Mouse (Mus musculus) urinary bladder, postnatal 36 days (tissue): Measurements from ENCODE around the gene Gm36864.
A peak's percentile ranks its signal among the peaks of the same experiment; 100 is the strongest.

Source experiments
- DNase-seq, 2 experiments: peaks; one replicate each; pipeline ENCODE4 v3.0.0; 2022; ENCODE audit warnings: low spot score in 2 of 2, mixed read lengths in 1 of 2

Gm36864 gene

GRCm38 (mm10) chr7:44257278-44257677 is 21.3 kb downstream of the Gm36864 start, which contains the start of gene Acp4:
Gene Acp4, minus strand, starts transcription at chr7:44257378.
- DNase-seq = no peak

GRCm38 (mm10) chr7:44260410-44260809 is 24.4 kb downstream of the Gm36864 start:
- DNase-seq = no peak

DNA sequence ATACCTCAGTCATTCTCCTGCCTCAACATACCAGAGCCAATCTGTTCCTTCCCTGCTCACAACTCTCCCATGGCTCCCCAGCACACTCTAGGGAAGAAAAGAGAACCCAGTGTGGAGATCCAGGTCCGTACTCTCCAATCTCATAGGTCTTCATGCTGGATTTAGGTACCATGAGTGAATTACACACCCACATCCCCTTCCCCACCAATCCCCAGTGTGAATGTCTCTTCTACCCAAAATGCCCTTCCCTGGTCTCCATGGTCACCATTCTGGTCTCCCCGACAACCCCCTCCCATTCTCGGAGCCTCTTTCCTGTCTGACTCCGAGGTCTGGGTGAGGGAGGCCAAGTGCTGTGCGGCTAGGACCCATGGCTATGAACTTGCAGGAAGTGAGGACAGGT is 25.2 kb downstream of the Gm36864 start, which contains the start of gene Gm15517:
Gene Gm15517, plus strand, starts transcription at position 301 of the 400 bp plus-strand sequence.
- DNase-seq = no peak

GRCm38 (mm10) chr7:44262791-44263643 is 27.0 kb downstream of the Gm36864 start:
- peak; percentile 93 for DNase-seq

- DNase-seq = no peak
Observed at GRCm38 (mm10) chr7:44268117-44268516, 32.1 kb downstream of the Gm36864 start.

GRCm38 (mm10) chr7:44269397-44269796 is 33.4 kb downstream of the Gm36864 start:
- no peak for DNase-seq

GRCm38 (mm10) chr7:44271309-44271708 is 35.3 kb downstream of the Gm36864 start:
- no peak for DNase-seq

DNA sequence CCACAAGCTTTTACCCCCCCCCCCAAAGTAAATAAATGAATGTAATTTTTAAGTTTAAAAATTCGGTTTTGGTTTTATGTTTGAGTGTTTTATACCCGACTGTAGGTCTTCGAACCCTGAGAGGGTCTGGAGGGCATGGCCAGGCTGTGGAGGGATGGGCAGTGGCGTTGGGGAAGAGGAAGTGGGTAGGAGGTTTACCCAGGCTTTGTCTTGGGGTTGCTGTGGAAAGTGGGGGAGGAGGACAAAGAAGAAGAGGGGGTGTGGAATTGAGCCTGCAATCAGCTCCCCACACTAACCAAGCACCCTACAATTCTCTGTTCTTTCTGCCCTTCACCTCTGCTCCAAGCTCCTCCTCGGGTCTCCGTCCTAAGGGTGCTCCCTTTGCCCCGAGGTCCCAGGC is 36.6 kb downstream of the Gm36864 start:
- DNase-seq = no peak

DNA sequence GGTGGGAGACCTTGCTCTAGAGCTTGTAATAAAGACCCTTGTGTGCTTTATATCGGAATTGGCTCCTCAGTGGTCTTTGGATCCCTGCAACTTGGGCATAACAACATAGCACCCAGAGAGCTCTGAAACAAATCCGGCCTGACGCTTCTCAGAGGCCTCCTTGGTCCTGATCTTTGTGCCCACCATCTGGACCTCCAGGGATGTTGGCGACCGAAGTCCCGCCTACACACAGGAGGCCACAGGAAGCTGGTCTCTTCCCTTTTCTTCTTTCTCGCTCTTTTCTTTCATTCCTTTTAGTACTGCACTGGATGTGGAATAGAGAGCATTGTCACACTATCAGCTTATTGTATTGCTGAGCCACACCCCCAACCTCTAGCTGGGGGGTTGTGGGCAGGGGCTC is 37.5 kb downstream of the Gm36864 start:
- no peak for DNase-seq

GRCm38 (mm10) chr7:44274096-44274495 is 38.1 kb downstream of the Gm36864 start:
- DNase-seq = no peak

DNA sequence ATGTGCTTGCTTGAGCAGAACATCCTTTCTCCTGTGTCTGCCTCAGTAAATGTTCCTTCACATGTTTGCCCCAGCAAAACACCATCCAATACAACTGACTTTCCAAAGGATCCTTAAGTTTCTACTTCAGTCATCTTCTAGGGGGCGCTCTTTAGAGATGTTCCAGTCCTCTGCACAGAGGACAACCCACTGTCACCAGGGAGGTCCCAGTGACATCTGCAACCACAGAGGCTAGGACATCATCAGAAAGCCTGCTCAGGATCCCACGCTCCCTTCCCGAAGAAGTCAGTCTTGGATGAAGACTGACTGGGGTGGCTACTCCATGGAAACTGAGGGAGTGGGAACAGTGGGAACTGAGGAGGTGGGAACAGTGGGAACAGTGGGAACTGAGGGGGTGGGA is 39.6 kb downstream of the Gm36864 start:
- no peak for DNase-seq

- no peak for DNase-seq
Observed at GRCm38 (mm10) chr7:44276461-44277249, 40.7 kb downstream of the Gm36864 start.

- DNase-seq = no peak
Observed at GRCm38 (mm10) chr7:44277250-44277622, 41.3 kb downstream of the Gm36864 start.

DNA sequence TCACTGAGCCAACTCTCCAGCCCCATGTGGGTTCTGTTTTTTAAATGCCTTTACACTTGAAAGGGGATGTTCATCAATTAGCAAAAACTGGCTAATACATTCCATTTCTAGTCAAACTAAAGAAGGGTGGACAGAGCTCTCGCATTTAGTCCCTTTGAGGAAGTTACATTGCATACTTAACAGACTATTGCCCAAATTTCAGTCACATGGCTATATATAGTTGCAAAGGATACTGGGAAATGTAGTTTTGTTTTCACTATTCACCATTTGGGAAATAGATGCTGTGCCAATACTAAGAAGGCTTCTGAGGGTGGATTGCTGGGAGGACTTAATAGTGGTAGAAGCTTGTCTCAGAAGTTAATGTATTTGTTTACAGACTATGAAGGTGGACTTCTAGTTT is 45.0 kb downstream of the Gm36864 start:
- DNase-seq = no peak

- DNase-seq = no peak
Observed at GRCm38 (mm10) chr7:44281586-44281985, 45.6 kb downstream of the Gm36864 start.

DNA sequence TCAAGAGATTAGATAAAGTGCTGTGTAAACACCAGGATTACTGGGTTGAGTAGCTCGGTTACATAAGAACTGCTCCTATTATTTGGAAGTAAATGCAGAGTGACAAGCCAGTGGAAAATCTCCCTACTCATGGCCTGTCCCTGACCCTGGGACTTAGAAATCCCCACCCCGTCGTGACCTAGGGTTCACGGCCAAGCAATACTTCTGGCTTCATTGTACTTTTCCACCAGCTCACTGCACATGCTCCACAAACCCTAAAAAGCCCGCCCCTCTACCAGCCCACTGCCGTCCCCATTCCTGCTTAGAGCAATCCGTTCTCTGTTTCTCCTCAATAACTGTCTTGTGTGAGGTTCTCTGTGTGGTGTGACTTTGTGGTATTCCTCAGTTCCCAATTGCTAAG is 51.8 kb downstream of the Gm36864 start:
- DNase-seq = no peak

GRCm38 (mm10) chr7:44290986-44291385 is 55.0 kb downstream of the Gm36864 start:
- DNase-seq = no peak

- no peak for DNase-seq
Observed at GRCm38 (mm10) chr7:44291418-44291817, 55.4 kb downstream of the Gm36864 start.
